Mouse (Mus musculus): ENCODE data around the gene Tmem242.

The Tmem242 gene

GRCm38 (mm10) chr17:5418545-5418944 is 21.5 kb downstream of the Tmem242 start, which contains the start of gene Ldhal6b:
TSS of gene Ldhal6b (minus strand) at chr17:5418767.
- DNase-seq (ENCODE audit: extremely low read depth, low read depth, low spot score), result no peak

- no peak for DNase-seq (ENCODE audit: extremely low read depth, low read depth, low spot score)
These were observed 23.5 kb downstream of the Tmem242 start for GRCm38 (mm10) chr17:5416518-5416917.

GRCm38 (mm10) chr17:5414041-5414440 is 26.0 kb downstream of the Tmem242 start:
- DNase-seq (ENCODE audit: extremely low read depth, low read depth, low spot score), result no peak

- DNase-seq (ENCODE audit: extremely low read depth, low read depth, low spot score), result no peak
These were observed 26.7 kb downstream of the Tmem242 start for GRCm38 (mm10) chr17:5413350-5413749.

GRCm38 (mm10) chr17:5412740-5413139 is 27.3 kb downstream of the Tmem242 start:
- DNase-seq (ENCODE audit: extremely low read depth, low read depth, low spot score), result no peak

GRCm38 (mm10) chr17:5412301-5412700 is 27.8 kb downstream of the Tmem242 start:
- DNase-seq (ENCODE audit: extremely low read depth, low read depth, low spot score), result no peak

- DNase-seq (ENCODE audit: extremely low read depth, low read depth, low spot score), result no peak
These were observed 28.9 kb downstream of the Tmem242 start for GRCm38 (mm10) chr17:5411205-5411604.

- DNase-seq (ENCODE audit: extremely low read depth, low read depth, low spot score), result no peak
These were observed 29.7 kb downstream of the Tmem242 start for GRCm38 (mm10) chr17:5410336-5410735.

GRCm38 (mm10) chr17:5407030-5407429 is 33.0 kb downstream of the Tmem242 start:
- DNase-seq (ENCODE audit: extremely low read depth, low read depth, low spot score), result no peak

- DNase-seq (ENCODE audit: extremely low read depth, low read depth, low spot score), result no peak
These were observed 33.5 kb downstream of the Tmem242 start for GRCm38 (mm10) chr17:5406566-5406965.

- no peak for DNase-seq (ENCODE audit: extremely low read depth, low read depth, low spot score)
These were observed 36.2 kb downstream of the Tmem242 start for GRCm38 (mm10) chr17:5403885-5404284.

GRCm38 (mm10) chr17:5402624-5403023 is 37.4 kb downstream of the Tmem242 start:
- no peak for DNase-seq (ENCODE audit: extremely low read depth, low read depth, low spot score)

- DNase-seq (ENCODE audit: extremely low read depth, low read depth, low spot score), result no peak
These were observed 38.0 kb downstream of the Tmem242 start for GRCm38 (mm10) chr17:5402069-5402468.

- no peak for DNase-seq (ENCODE audit: extremely low read depth, low read depth, low spot score)
These were observed 38.8 kb downstream of the Tmem242 start for GRCm38 (mm10) chr17:5401288-5401687.

GRCm38 (mm10) chr17:5400435-5401090 is 39.5 kb downstream of the Tmem242 start:
- no peak for DNase-seq (ENCODE audit: extremely low read depth, low read depth, low spot score)

GRCm38 (mm10) chr17:5397148-5398007 is 42.7 kb downstream of the Tmem242 start:
- no peak for DNase-seq (ENCODE audit: extremely low read depth, low read depth, low spot score)

- DNase-seq (ENCODE audit: extremely low read depth, low read depth, low spot score), result no peak
These were observed 43.8 kb downstream of the Tmem242 start for GRCm38 (mm10) chr17:5396213-5396612.

GRCm38 (mm10) chr17:5395454-5396205 is 44.4 kb downstream of the Tmem242 start:
- peak; percentile 98 for DNase-seq (ENCODE audit: extremely low read depth, low read depth, low spot score)

GRCm38 (mm10) chr17:5390682-5391081 is 49.4 kb downstream of the Tmem242 start:
- no peak for DNase-seq (ENCODE audit: extremely low read depth, low read depth, low spot score)

- DNase-seq (ENCODE audit: extremely low read depth, low read depth, low spot score), result no peak
These were observed 51.7 kb downstream of the Tmem242 start for GRCm38 (mm10) chr17:5388351-5388750.

GRCm38 (mm10) chr17:5386885-5387545 is 53.0 kb downstream of the Tmem242 start:
- no peak for DNase-seq (ENCODE audit: extremely low read depth, low read depth, low spot score)

Measured in fat pad, adult 2 months (tissue).